Mouse (Mus musculus) sigmoid colon, adult 10 weeks (tissue): Measurements from ENCODE around the gene Mex3b. TPM values are rescaled to one million over a fixed set of nuclear protein-coding genes. Genes with fewer than 3 reads are reported as not detected.

ENCODE experiments used
- polyA plus RNA-seq: library from polyadenylated mRNA; stranded (reverse); fragments of 350-450 nt; fragmentation: Illumina TruSeq; extraction: RNeasy Lipid Tissue Mini Kit (QIAGEN cat#74804); gene quantifications from one replicate; pipeline ENCODE4 v1.2.3, GENCODE M21; 2014; ENCODE audit warnings: low read depth, low replicate concordance

Gene Mex3b
- polyA plus RNA-seq: 3.5 TPM

DNA sequence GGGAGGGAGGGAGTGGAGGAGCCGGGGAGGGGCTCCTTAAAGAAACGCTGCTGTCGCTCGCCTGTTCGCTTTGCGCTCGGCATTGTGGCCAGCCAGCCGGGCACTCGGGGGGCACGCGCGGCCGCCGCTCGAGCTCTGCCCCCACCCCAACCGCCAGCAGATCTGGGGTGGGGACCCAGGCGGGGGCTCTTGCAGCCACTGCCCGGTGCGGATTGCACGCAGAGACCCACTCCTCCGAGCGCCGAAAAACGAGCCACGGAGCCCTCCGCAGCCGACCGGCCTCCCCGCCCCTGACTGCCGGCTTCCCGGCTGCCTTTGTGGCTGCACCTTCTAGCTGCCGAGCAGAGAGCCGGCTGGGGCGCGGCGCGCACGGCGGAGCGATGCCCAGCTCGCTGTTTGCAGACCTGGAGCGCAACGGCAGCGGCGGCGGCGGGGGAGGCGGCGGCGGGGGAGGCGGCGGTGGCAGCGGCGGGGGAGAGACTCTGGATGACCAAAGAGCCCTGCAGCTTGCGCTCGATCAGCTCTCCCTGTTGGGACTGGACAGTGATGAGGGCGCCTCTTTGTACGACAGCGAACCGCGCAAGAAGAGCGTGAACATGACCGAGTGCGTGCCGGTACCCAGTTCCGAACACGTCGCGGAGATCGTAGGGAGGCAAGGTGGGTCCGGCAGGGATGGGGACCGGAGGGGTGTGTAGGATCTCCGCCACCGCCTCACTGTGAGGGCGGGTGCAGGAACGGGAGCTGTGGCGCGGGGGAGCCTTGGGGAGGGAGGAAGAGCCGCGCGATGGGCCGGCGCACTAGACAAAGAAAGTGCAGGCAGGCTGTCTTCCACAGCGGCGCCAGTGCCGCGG is at the start of gene Mex3b:
Gene Mex3b (plus strand): TSS at position 63 of the 851 bp plus-strand sequence.

Other genes with a start within 250 kb of the Mex3b start
- 4.9 TPM for gene Saxo2, start 218.8 kb upstream of the Mex3b start, polyA plus RNA-seq
- 17.2 TPM for gene Efl1, start 218.7 kb upstream of the Mex3b start, polyA plus RNA-seq